Mouse (Mus musculus) midbrain, embryonic 14.5 days (tissue): ENCODE measurements at regions not wholly inside any gene's neighbourhood (a gene's known extent, or its start where the extent isn't known, plus 50 kb on each side); places are given as distances from the start of the nearest gene placed in this dataset.
"Not testable (repeated sequence)": the region's sequence is repeated elsewhere in the genome, so short reads cannot be mapped to it uniquely, and the experiment has no call there.

Experiments
- ATAC-seq: fragments of 200-750 bp; cut with Nextera tagmentation; 2 replicates; pipeline ENCODE4 v1.8.0; 2017; ENCODE audit warnings: moderate number of reproducible peaks, moderate library complexity; ENCODE audit not compliant: low FRiP score, low TSS enrichment
- DNase-seq: peaks from one replicate; pipeline ENCODE4 v3.0.0-alpha.2; 2015
- H3K27ac ChIP-seq: fragments of 300-500 bp; sonication (generic); replicated peaks from 2 replicates; pipeline ENCODE4 v1.5.1; 2014; ENCODE audit warnings: mild to moderate bottlenecking, low read depth, low read length, moderate library complexity
- H3K27me3 ChIP-seq: fragments of 300-500 bp; sonication (generic); 2 replicates; pipeline ENCODE4 v1.6.1; 2014; ENCODE audit warnings: low read length, control low read depth, mixed read lengths; ENCODE audit not compliant: control insufficient read depth, insufficient read depth
- H3K36me3 ChIP-seq: fragments of 300-500 bp; sonication (generic); 2 replicates; pipeline ENCODE4 v1.6.1; 2014; ENCODE audit warnings: low read length, control low read depth; ENCODE audit not compliant: control insufficient read depth, insufficient read depth
- H3K4me1 ChIP-seq: fragments of 300-500 bp; sonication (generic); 2 replicates; pipeline ENCODE4 v1.6.1; 2014; ENCODE audit warnings: mild to moderate bottlenecking, antibody characterized with exemption, low read length, control low read depth; ENCODE audit not compliant: control insufficient read depth, insufficient read depth
- H3K4me2 ChIP-seq: fragments of 300-500 bp; sonication (generic); 2 replicates; pipeline ENCODE4 v1.6.1; 2014; ENCODE audit warnings: mild to moderate bottlenecking, low read length, moderate library complexity
- H3K4me3 ChIP-seq: fragments of 300-500 bp; sonication (generic); replicated peaks from 2 replicates; pipeline ENCODE4 v1.5.1; 2014; ENCODE audit warnings: low read depth, low read length
- H3K9ac ChIP-seq: fragments of 300-500 bp; sonication (generic); replicated peaks from 2 replicates; pipeline ENCODE4 v1.6.1; 2014; ENCODE audit warnings: mild to moderate bottlenecking, low read length, moderate library complexity
- H3K9me3 ChIP-seq: fragments of 300-500 bp; sonication (generic); 2 replicates; pipeline ENCODE4 v1.6.1; 2016; ENCODE audit warnings: low read length, control low read depth, mixed read lengths; ENCODE audit not compliant: control insufficient read depth
- WGBS: fragments of 180-500 bp; shearing (Covaris S2); extraction: QIAGEN DNeasy Blood & Tissue Kit; methylation state at CpG from one replicate; pipeline ENCODE4 v1.1.7; 2014; 5-methylcytosine and 5-hydroxymethylcytosine counted together

DNA sequence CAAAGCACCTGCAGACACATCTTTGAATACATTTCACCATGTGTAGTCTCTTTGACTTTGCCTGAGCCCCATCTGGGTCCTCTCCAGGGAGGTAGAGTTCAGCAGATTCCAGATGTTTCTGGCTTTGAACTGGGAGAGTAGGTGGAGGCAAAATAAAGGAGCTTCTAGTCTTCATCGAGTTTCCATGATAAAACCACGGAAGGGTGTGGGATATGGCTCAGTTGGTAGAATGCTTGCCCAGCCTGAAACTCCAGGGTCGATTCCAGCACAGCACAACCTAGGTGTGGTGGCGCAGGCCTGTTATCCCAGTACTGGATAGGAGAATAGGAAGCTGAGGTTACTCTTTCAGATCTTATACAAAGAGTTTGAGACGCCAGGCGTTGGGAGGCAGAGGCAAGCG, 96.2 kb upstream of the Smlr1 start:
- H3K9ac ChIP-seq: no peak overlapping the region
- H3K9me3 ChIP-seq: no peaks in the 10 kb centered on the region
- H3K27me3 ChIP-seq: no peaks in the 10 kb centered on the region
- no peak overlapping the region for H3K4me2 ChIP-seq
- DNase-seq: no peak
- no peak overlapping the region for H3K4me3 ChIP-seq
- H3K36me3 ChIP-seq: no peaks in the 10 kb centered on the region
- no peak overlapping the region for H3K27ac ChIP-seq
- WGBS: 96% methylated on average over 7 of the region's 7 CpGs
- H3K4me1 ChIP-seq: no peaks in the 10 kb centered on the region
- ATAC-seq: no peak

GRCm38 (mm10) chr10:25622585-25622984, 86.5 kb upstream of the Smlr1 start:
- WGBS: 54% methylated on average over 5 of the region's 5 CpGs
- DNase-seq: peak; percentile 39

GRCm38 (mm10) chr10:25621747-25622134, 85.7 kb upstream of the Smlr1 start:
- H3K27ac ChIP-seq, H3K27me3 ChIP-seq, DNase-seq, H3K4me2 ChIP-seq, H3K4me3 ChIP-seq, H3K9ac ChIP-seq, ATAC-seq, H3K9me3 ChIP-seq, H3K36me3 ChIP-seq: not testable (repeated sequence)
- 37% methylated on average over 1 of the region's 1 CpGs for WGBS
- H3K4me1 ChIP-seq: peaks cover 12% of the 10 kb centered on the region; the same call in 1 of the 2 replicates

More at GRCm38 (mm10) chr10:25622585-25622984, 86.5 kb upstream of the Smlr1 start:
- Histone ChIP-seq H3K4me3 (no peak overlapping the region), H3K36me3 (no peaks in the 10 kb centered on the region), H3K4me1 (peaks cover 12% of the 10 kb centered on the region; the same call in 1 of the 2 replicates), H3K9me3 (no peaks in the 10 kb centered on the region), H3K9ac (no peak overlapping the region), H3K4me2 (no peak overlapping the region), H3K27ac (no peak overlapping the region), H3K27me3 (no peaks in the 10 kb centered on the region)
- 0 out of 2 replicates have a peak, but pooled peaks have one; percentile 43 for ATAC-seq

DNA sequence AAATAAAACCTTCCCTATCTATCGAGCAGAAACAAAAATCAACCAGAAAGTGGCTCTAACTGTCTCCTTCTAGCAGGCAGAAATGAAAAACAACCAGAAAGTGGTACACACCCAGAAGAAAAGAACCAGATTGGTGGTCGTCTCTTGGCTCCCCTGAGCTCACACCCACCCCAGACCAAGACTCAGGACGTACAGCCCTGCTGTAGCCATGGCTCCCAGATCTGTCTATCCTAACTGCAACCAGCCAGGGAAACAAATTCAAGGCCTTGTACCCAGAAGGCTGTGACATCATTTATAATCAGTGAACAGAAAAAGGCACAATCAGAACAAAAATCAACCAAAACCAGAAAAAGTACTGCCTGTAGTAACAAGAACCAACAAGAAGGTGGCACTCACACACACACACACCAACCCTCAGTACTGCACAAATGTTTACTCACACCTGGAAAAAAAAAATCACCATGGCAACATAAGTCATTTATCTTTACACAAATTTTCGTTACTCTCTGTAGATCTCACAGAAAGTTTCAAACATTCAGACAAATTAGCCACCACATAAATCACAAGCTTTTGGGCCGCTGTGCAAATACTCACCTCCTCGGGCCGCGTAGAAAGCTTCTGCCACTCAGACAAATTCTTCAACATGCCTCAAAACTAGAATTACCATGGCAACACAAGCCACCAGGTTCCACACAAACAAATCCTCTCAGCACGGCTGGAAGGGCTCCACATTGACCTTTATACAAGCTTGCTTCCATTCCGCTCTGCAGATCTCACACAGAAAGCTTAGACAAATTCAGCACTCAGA, 85.1 kb upstream of the Smlr1 start:
- Histone ChIP-seq H3K27me3 (no peaks in the 10 kb centered on the region), H3K4me2 (peak overlapping the region; percentile 30), H3K4me3 (no peak overlapping the region), H3K9me3 (no peaks in the 10 kb centered on the region), H3K27ac (no peak overlapping the region; the same call in 1 of the 2 replicates), H3K9ac (no peak overlapping the region), H3K36me3 (no peaks in the 10 kb centered on the region), H3K4me1 (peaks cover 12% of the 10 kb centered on the region; the same call in 1 of the 2 replicates)
- DNase-seq (peak; percentile 74), ATAC-seq (no peak)
- 28% methylated on average over 10 of the region's 10 CpGs for WGBS

DNA sequence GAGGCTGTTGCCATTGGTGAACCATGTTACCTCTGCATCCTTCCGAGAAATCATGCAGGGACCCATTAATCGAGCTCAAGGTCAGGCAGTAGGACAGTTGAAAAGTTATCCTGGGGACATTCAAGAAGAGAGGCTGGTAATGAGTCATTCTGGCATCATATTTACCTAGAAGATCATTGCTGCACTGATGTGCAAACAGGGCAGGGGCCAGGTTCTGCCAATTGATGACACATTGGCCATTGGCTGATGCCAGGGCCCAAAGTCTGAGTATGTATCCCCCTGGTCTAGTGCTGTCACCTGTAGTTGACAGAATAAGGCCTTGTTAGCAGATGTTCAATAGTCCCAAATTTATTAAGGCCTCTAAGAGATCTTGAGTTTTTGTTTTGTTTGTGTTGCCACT, 83.6 kb upstream of the Smlr1 start:
- Histone ChIP-seq H3K4me1 (peaks cover 12% of the 10 kb centered on the region; the same call in 1 of the 2 replicates), H3K9ac (no peak overlapping the region), H3K27me3 (no peaks in the 10 kb centered on the region), H3K4me2 (no peak overlapping the region), H3K9me3 (no peaks in the 10 kb centered on the region), H3K36me3 (no peaks in the 10 kb centered on the region), H3K4me3 (no peak overlapping the region), H3K27ac (no peak overlapping the region)
- DNase-seq (no peak), ATAC-seq (no peak)
- 88% methylated on average over 2 of the region's 2 CpGs for WGBS

GRCm38 (mm10) chr10:25601471-25601870, 65.4 kb upstream of the Smlr1 start:
- H3K27me3 ChIP-seq: no peaks in the 10 kb centered on the region
- ATAC-seq: no peak

DNA sequence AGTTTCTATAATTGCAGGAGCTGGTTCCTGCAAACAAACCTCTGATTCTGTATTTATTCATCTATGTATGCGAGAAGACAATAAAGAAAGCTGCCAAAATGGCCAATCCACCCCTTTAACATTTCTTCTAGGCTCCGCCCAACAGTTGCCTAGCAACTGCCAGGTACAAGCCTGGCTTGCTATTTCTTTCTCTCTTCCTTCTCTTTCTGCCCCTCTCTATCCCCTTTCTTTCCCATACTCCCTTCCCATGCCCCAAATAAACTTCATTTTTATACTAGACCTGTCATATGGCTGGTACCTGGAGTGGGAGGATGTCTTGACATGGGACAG, 53.2 kb upstream of the Smlr1 start:
- no peak overlapping the region for H3K27ac ChIP-seq
- H3K4me2 ChIP-seq: no peak overlapping the region
- H3K4me3 ChIP-seq: no peak overlapping the region
- H3K9ac ChIP-seq: no peak overlapping the region
- no peaks in the 10 kb centered on the region for H3K4me1 ChIP-seq
- H3K27me3 ChIP-seq: no peaks in the 10 kb centered on the region
- DNase-seq (peak; percentile 18), ATAC-seq (no peak)
- H3K36me3 ChIP-seq: no peaks in the 10 kb centered on the region
- H3K9me3 ChIP-seq: no peaks in the 10 kb centered on the region
- 87% methylated on average over 2 of the region's 2 CpGs for WGBS

More at GRCm38 (mm10) chr10:25601471-25601870, 65.4 kb upstream of the Smlr1 start:
- Histone ChIP-seq H3K27ac (no peak overlapping the region), H3K4me3 (no peak overlapping the region), H3K4me1 (no peaks in the 10 kb centered on the region), H3K9ac (no peak overlapping the region), H3K36me3 (no peaks in the 10 kb centered on the region), H3K4me2 (no peak overlapping the region), H3K9me3 (no peaks in the 10 kb centered on the region)
- 94% methylated on average over 2 of the region's 2 CpGs for WGBS
- no peak for DNase-seq

GRCm38 (mm10) chr10:25588611-25589315, 52.7 kb upstream of the Smlr1 start:
- H3K4me2 ChIP-seq: no peak overlapping the region
- H3K9me3 ChIP-seq: no peaks in the 10 kb centered on the region
- peak; percentile 13 for DNase-seq
- H3K4me1 ChIP-seq: no peaks in the 10 kb centered on the region
- no peaks in the 10 kb centered on the region for H3K36me3 ChIP-seq
- ATAC-seq: no peak
- no peak overlapping the region for H3K4me3 ChIP-seq
- WGBS: 74% methylated on average over 12 of the region's 12 CpGs
- no peak overlapping the region for H3K9ac ChIP-seq
- no peaks in the 10 kb centered on the region for H3K27me3 ChIP-seq
- no peak overlapping the region for H3K27ac ChIP-seq
